ENCODE assay signal across 9 mouse cellular contexts in genomic region chr16:45684815-45685214, GRCm38 (mm10). TPM values are rescaled to one million over a fixed set of nuclear protein-coding genes. Genes with fewer than 3 reads are reported as not detected.
DNase-seq lines count a peak whose midpoint lies in the region; ATAC-seq and TF ChIP-seq lines count a peak whose summit lies in the region.
"Had no signal": no experiment of that assay in that cellular context is flagged by ENCODE, and none has a peak within 500 bp of the region (broad histone marks: within the 10 kb centered on the region; RNA-seq: fewer than 3 reads in every experiment).

No protein-coding gene starts in this region.

- H3K4me1 ChIP-seq in midbrain, embryonic 10.5 days = peaks cover 7% of the 10 kb centered on the region; the same call in 1 of the 2 replicates
- H3K4me1 ChIP-seq in midbrain, embryonic 15.5 days = no peaks in the 10 kb centered on the region; the same call in 1 of the 2 replicates
- H3K4me1 ChIP-seq in heart, postnatal 0 days (ENCODE audit: control insufficient read depth, insufficient read depth) = no peaks in the 10 kb centered on the region
- no peaks in the 10 kb centered on the region for H3K4me1 ChIP-seq in midbrain, postnatal 0 days (ENCODE audit: insufficient read depth, low read length)
- H3K4me1 ChIP-seq: heart, embryonic 13.5 days had no signal

- CTCF ChIA-PET in Patski (lab: Charles Lee) = interaction anchor here (0.7 to 3.3 kb wide), 17 partner anchors 9 to 725 kb away, joined by 3 to 17 read pairs (median 4); partner anchors contain the start of gene Tmprss7

- H3K36me3 ChIP-seq in midbrain, embryonic 10.5 days = no peaks in the 10 kb centered on the region
- no peaks in the 10 kb centered on the region for H3K36me3 ChIP-seq in midbrain, embryonic 15.5 days (replicated peaks)
- no peaks in the 10 kb centered on the region for H3K36me3 ChIP-seq in heart, postnatal 0 days (replicated peaks; ENCODE audit: control insufficient read depth, insufficient read depth, low read length)
- no peaks in the 10 kb centered on the region for H3K36me3 ChIP-seq in midbrain, postnatal 0 days (ENCODE audit: insufficient read depth, low read length)
- H3K36me3 ChIP-seq: heart, embryonic 13.5 days had no signal

- in situ Hi-C loops in Patski (cut with MboI; ENCODE audit: low pct_unique_long_range_greater_than_20kb) = loop anchor here (10.0 kb wide), 1 partner anchor 340 kb away; no protein-coding TSS in a partner anchor

- WGBS in midbrain, embryonic 10.5 days = 15% methylated on average over 8 of the region's 8 CpGs
- WGBS in midbrain, embryonic 15.5 days = 16% methylated on average over 8 of the region's 8 CpGs
- WGBS in heart, postnatal 0 days = 13% methylated on average over 8 of the region's 8 CpGs
- 15% methylated on average over 8 of the region's 8 CpGs for WGBS in midbrain, postnatal 0 days

- TF ChIP-seq EP300 in heart, postnatal 0 days (IDR thresholded peaks at IDR 0.05; ENCODE audit: low read depth) = no peak

- no peaks in the 10 kb centered on the region for H3K27me3 ChIP-seq in midbrain, embryonic 10.5 days (ENCODE audit: low read depth, poor library complexity, severe bottlenecking)
- H3K27me3 ChIP-seq in midbrain, embryonic 15.5 days (replicated peaks) = no peaks in the 10 kb centered on the region
- no peaks in the 10 kb centered on the region for H3K27me3 ChIP-seq in Patski
- no peaks in the 10 kb centered on the region for H3K27me3 ChIP-seq in heart, postnatal 0 days (ENCODE audit: control insufficient read depth, insufficient read depth, low read length)
- H3K27me3 ChIP-seq in midbrain, postnatal 0 days (ENCODE audit: insufficient read depth, low read length) = no peaks in the 10 kb centered on the region
- H3K27me3 ChIP-seq: heart, embryonic 13.5 days had no signal

- no peak; the same call in 1 of the 2 replicates for ATAC-seq in midbrain, embryonic 15.5 days (replicated peaks)
- ATAC-seq in Patski = peak; percentile 44
- ATAC-seq in heart, postnatal 0 days (ENCODE audit: insufficient read depth, low read depth) = no peak
- ATAC-seq in midbrain, postnatal 0 days (ENCODE audit: low FRiP score) = no peak

- H3K4me3 ChIP-seq in midbrain, embryonic 10.5 days = no peak overlapping the region
- no peak overlapping the region for H3K4me3 ChIP-seq in midbrain, embryonic 15.5 days
- H3K4me3 ChIP-seq in heart, postnatal 0 days (ENCODE audit: low read depth, low read length) = no peak overlapping the region
- no peak overlapping the region for H3K4me3 ChIP-seq in midbrain, postnatal 0 days (ENCODE audit: low read depth, low read length)
- H3K4me3 ChIP-seq: heart, embryonic 13.5 days had no signal

- DNase-seq in midbrain, embryonic 10.5 days (ENCODE audit: low spot score) = peak; percentile 72
- DNase-seq in Patski (ENCODE audit: low read depth, low spot score) = no peak
- peak; percentile 92 to 94 for DNase-seq in cerebellum, postnatal 14 days
- DNase-seq in heart, postnatal 0 days (ENCODE audit: low spot score) = peak; percentile 45
- peak; percentile 31 to 38 for DNase-seq in layer of hippocampus, postnatal 36 days
- DNase-seq in midbrain, postnatal 0 days (ENCODE audit: low spot score) = peak; percentile 72
- DNase-seq in urinary bladder, postnatal 25 days (ENCODE audit: low spot score) = peak; percentile 73

- no peak overlapping the region for H3K4me2 ChIP-seq in midbrain, embryonic 15.5 days
- H3K4me2 ChIP-seq in heart, postnatal 0 days (ENCODE audit: low read depth, low read length) = no peak overlapping the region
- no peak overlapping the region for H3K4me2 ChIP-seq in midbrain, postnatal 0 days (ENCODE audit: low read depth, low read length, poor library complexity, severe bottlenecking)
- H3K4me2 ChIP-seq: heart, embryonic 13.5 days had no signal

- TF ChIP-seq CTCF in Patski (IDR thresholded peaks at IDR 0.05) = peak; percentile 91
- peak; percentile 78 for TF ChIP-seq CTCF in heart, postnatal 0 days (IDR thresholded peaks at IDR 0.05; ENCODE audit: low read depth)
- TF ChIP-seq CTCF in midbrain, postnatal 0 days (IDR thresholded peaks at IDR 0.05) = peak; percentile 81

- H3K9me3 ChIP-seq in midbrain, embryonic 10.5 days (replicated peaks) = no peaks in the 10 kb centered on the region
- no peaks in the 10 kb centered on the region for H3K9me3 ChIP-seq in midbrain, embryonic 15.5 days
- no peaks in the 10 kb centered on the region for H3K9me3 ChIP-seq in heart, postnatal 0 days (replicated peaks; ENCODE audit: control insufficient read depth, low read length)
- no peaks in the 10 kb centered on the region for H3K9me3 ChIP-seq in midbrain, postnatal 0 days (ENCODE audit: low read length)
- H3K9me3 ChIP-seq: heart, embryonic 13.5 days had no signal

- no peak overlapping the region for H3K27ac ChIP-seq in midbrain, embryonic 10.5 days (replicated peaks)
- no peak overlapping the region for H3K27ac ChIP-seq in midbrain, embryonic 15.5 days
- H3K27ac ChIP-seq in heart, postnatal 0 days (ENCODE audit: low read depth) = no peak overlapping the region
- no peak overlapping the region for H3K27ac ChIP-seq in midbrain, postnatal 0 days (ENCODE audit: low read depth, low read length)
- H3K27ac ChIP-seq: heart, embryonic 13.5 days had no signal

- POLR2A ChIA-PET in Patski (lab: Charles Lee) = no interaction called here

- no peak overlapping the region for H3K9ac ChIP-seq in midbrain, embryonic 15.5 days
- H3K9ac ChIP-seq in heart, postnatal 0 days (replicated peaks; ENCODE audit: low read depth, low read length) = no peak overlapping the region
- H3K9ac ChIP-seq in midbrain, postnatal 0 days (replicated peaks; ENCODE audit: low read length, poor library complexity, severe bottlenecking) = no peak overlapping the region
- H3K9ac ChIP-seq: heart, embryonic 13.5 days had no signal

RNA-seq across cellular contexts. Expression of gene Tmprss7, which starts 8.6 kb away (rescaled TPM):
- polyA plus RNA-seq in midbrain, embryonic 10.5 days (2016; fragmentation: Nextera tagmentation; extraction: Ambion mirVana) = 0.29 and 0.31 TPM in 2 replicates
- polyA plus RNA-seq in midbrain, embryonic 15.5 days (2015; fragmentation: Nextera tagmentation; extraction: Ambion mirVana) = 0.59 and 0.72 TPM in 2 replicates
- not detected for polyA plus RNA-seq in Patski (2021)
- not detected in 2 replicates for total RNA-seq in heart, postnatal 0 days (2014; rRNA removed; ENCODE audit: low replicate concordance)
- not detected in 2 replicates for polyA plus RNA-seq in heart, postnatal 0 days (2015; fragmentation: Nextera tagmentation; extraction: Ambion mirVana)
- 1 to 10 TPM in 1 of 2 experiments, under 1 TPM in 1; 0.67 to 1.9 TPM for total RNA-seq in layer of hippocampus, postnatal 36 days (2021)
- 1.2 and 1.4 TPM in 2 replicates for total RNA-seq in midbrain, postnatal 0 days (2014; rRNA removed)
- polyA plus RNA-seq in midbrain, postnatal 0 days (2015; fragmentation: Nextera tagmentation; extraction: Ambion mirVana) = 0.92 and 1.6 TPM in 2 replicates

RNA-seq across cellular contexts. Expression of gene BC016579, which starts 30.9 kb away (rescaled TPM):
- 0.09 and 0.10 TPM in 2 replicates for polyA plus RNA-seq in midbrain, embryonic 10.5 days (2016; fragmentation: Nextera tagmentation; extraction: Ambion mirVana)
- 0.10 TPM in 1 of 2 replicates, not detected in the other for polyA plus RNA-seq in midbrain, embryonic 15.5 days (2015; fragmentation: Nextera tagmentation; extraction: Ambion mirVana)
- polyA plus RNA-seq in Patski (2021) = not detected
- total RNA-seq in heart, postnatal 0 days (2014; rRNA removed; ENCODE audit: low replicate concordance) = not detected in 2 replicates
- not detected in 2 replicates for polyA plus RNA-seq in heart, postnatal 0 days (2015; fragmentation: Nextera tagmentation; extraction: Ambion mirVana)
- total RNA-seq in layer of hippocampus, postnatal 36 days (2021) = under 1 TPM; 0.20 to 0.28 TPM
- not detected in 2 replicates for total RNA-seq in midbrain, postnatal 0 days (2014; rRNA removed)
- not detected in 2 replicates for polyA plus RNA-seq in midbrain, postnatal 0 days (2015; fragmentation: Nextera tagmentation; extraction: Ambion mirVana)
- polyA plus RNA-seq: heart, embryonic 13.5 days had no signal

RNA-seq across cellular contexts. Expression of gene Tagln3, which starts 39.6 kb away (rescaled TPM):
- 145 and 248 TPM in 2 replicates for polyA plus RNA-seq in midbrain, embryonic 10.5 days (2016; fragmentation: Nextera tagmentation; extraction: Ambion mirVana)
- 390 and 409 TPM in 2 replicates for polyA plus RNA-seq in midbrain, embryonic 15.5 days (2015; fragmentation: Nextera tagmentation; extraction: Ambion mirVana)
- polyA plus RNA-seq in Patski (2021) = 0.35 TPM
- total RNA-seq in heart, postnatal 0 days (2014; rRNA removed; ENCODE audit: low replicate concordance) = 1.3 TPM in 1 of 2 replicates, not detected in the other
- 0.57 and 0.82 TPM in 2 replicates for polyA plus RNA-seq in heart, postnatal 0 days (2015; fragmentation: Nextera tagmentation; extraction: Ambion mirVana)
- total RNA-seq in layer of hippocampus, postnatal 36 days (2021) = 100 to 1,000 TPM; 244 to 276 TPM
- total RNA-seq in midbrain, postnatal 0 days (2014; rRNA removed) = 141 TPM in 2 replicates
- polyA plus RNA-seq in midbrain, postnatal 0 days (2015; fragmentation: Nextera tagmentation; extraction: Ambion mirVana) = 221 and 222 TPM in 2 replicates

RNA-seq across cellular contexts. Expression of gene Abhd10, which starts 57.9 kb away (rescaled TPM):
- 46.9 and 50.1 TPM in 2 replicates for polyA plus RNA-seq in midbrain, embryonic 10.5 days (2016; fragmentation: Nextera tagmentation; extraction: Ambion mirVana)
- 42.0 and 43.7 TPM in 2 replicates for polyA plus RNA-seq in midbrain, embryonic 15.5 days (2015; fragmentation: Nextera tagmentation; extraction: Ambion mirVana)
- 17.3 TPM for polyA plus RNA-seq in Patski (2021)
- total RNA-seq in heart, postnatal 0 days (2014; rRNA removed; ENCODE audit: low replicate concordance) = 8.7 and 10.4 TPM in 2 replicates
- 30.8 and 32.8 TPM in 2 replicates for polyA plus RNA-seq in heart, postnatal 0 days (2015; fragmentation: Nextera tagmentation; extraction: Ambion mirVana)
- total RNA-seq in layer of hippocampus, postnatal 36 days (2021) = 10 to 100 TPM; 19.1 to 21.6 TPM
- 21.5 and 24.2 TPM in 2 replicates for total RNA-seq in midbrain, postnatal 0 days (2014; rRNA removed)
- 34.2 and 38.5 TPM in 2 replicates for polyA plus RNA-seq in midbrain, postnatal 0 days (2015; fragmentation: Nextera tagmentation; extraction: Ambion mirVana)

Comparison
In these comparisons a context has a peak if more than half of its experiments do, and no peak if none do; other contexts are left out.
1. RNA of gene Tagln3, which starts 39.6 kb away (polyA plus RNA-seq): 390 to 409 TPM in midbrain, embryonic 15.5 days, 221 to 222 TPM in midbrain, postnatal 0 days and 145 to 248 TPM in midbrain, embryonic 10.5 days; 0.57 to 0.82 TPM in heart, postnatal 0 days and 0.35 TPM in Patski (single experiment); every median in the first group is over 10 times any median in the second.
2. Peak in every context shown above with its lines, with median percentiles within 50 percentile points of each other: CTCF ChIP-seq.